Mouse (Mus musculus): ENCODE data around the gene Erbb2. TPM values are rescaled to one million over a fixed set of nuclear protein-coding genes. Genes with fewer than 3 reads are reported as not detected.

Erbb2 gene
- polyA plus RNA-seq, 1 experiment from 2014 or later = 1.2 TPM

- no peak for ATAC-seq
- peaks cover 24% of the 10 kb centered on the region for H3K27me3 ChIP-seq (ENCODE audit: insufficient read depth, low read length)
- TF ChIP-seq CTCF (IDR thresholded peaks at IDR 0.05; ENCODE audit: low read depth) (no peak), EP300 (IDR thresholded peaks at IDR 0.05; ENCODE audit: low read depth) (no peak)
- H3K4me1 ChIP-seq (ENCODE audit: insufficient read depth) = no peaks in the 10 kb centered on the region
- no peak for DNase-seq
- no peak within 1 kb of the TSS for H3K4me2 ChIP-seq (ENCODE audit: low read depth, low read length)
- H3K9ac ChIP-seq (replicated peaks) = no peak within 1 kb of the TSS
- no peak within 1 kb of the TSS for H3K4me3 ChIP-seq (ENCODE audit: low read depth, low read length)
- 59% methylated on average over 14 of the region's 14 CpGs for WGBS (ENCODE audit: insufficient replicate concordance)
- H3K27ac ChIP-seq (ENCODE audit: low read depth) = no peak within 1 kb of the TSS
- H3K9me3 ChIP-seq (ENCODE audit: low read length) = no peaks in the 10 kb centered on the region
- peaks cover 15% of the 10 kb centered on the region for H3K36me3 ChIP-seq (replicated peaks; ENCODE audit: insufficient read depth, low read length)
These were observed 28.8 kb upstream of the Erbb2 start, which contains the start of gene Tcap for GRCm38 (mm10) chr11:98383261-98384030. Gene Tcap (plus strand): TSS chr11:98383811.

DNA sequence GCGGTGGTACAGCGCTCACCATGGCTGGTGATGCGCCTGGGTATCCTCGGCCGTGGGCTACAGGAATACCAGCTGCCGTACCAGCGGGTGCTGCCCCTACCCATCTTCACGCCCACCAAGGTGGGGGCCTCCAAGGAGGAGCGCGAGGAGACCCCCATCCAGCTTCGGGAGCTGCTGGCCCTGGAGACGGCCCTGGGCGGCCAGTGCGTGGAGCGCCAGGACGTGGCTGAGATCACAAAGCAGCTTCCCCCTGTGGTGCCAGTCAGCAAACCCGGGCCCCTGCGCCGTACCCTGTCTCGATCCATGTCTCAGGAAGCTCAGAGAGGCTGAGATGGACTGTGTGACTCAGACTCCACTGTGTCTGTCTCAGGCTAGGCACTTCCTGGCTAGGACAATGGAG, 28.1 kb upstream of the Erbb2 start:
- no peaks in the 10 kb centered on the region for H3K4me1 ChIP-seq (ENCODE audit: insufficient read depth)
- DNase-seq = no peak
- H3K9ac ChIP-seq (replicated peaks) = no peak overlapping the region
- 66% methylated on average over 19 of the region's 20 CpGs for WGBS (ENCODE audit: insufficient replicate concordance)
- no peak overlapping the region for H3K4me3 ChIP-seq (ENCODE audit: low read depth, low read length)
- no peak for ATAC-seq
- no peak for TF ChIP-seq CTCF (IDR thresholded peaks at IDR 0.05; ENCODE audit: low read depth)
- TF ChIP-seq EP300 (IDR thresholded peaks at IDR 0.05; ENCODE audit: low read depth) = no peak
- H3K36me3 ChIP-seq (replicated peaks; ENCODE audit: insufficient read depth, low read length) = peaks cover 10% of the 10 kb centered on the region
- H3K4me2 ChIP-seq (ENCODE audit: low read depth, low read length) = no peak overlapping the region
- H3K27ac ChIP-seq (ENCODE audit: low read depth) = no peak overlapping the region
- no peaks in the 10 kb centered on the region for H3K9me3 ChIP-seq (ENCODE audit: low read length)
- peaks cover 25% of the 10 kb centered on the region for H3K27me3 ChIP-seq (ENCODE audit: insufficient read depth, low read length)

GRCm38 (mm10) chr11:98384721-98385637, 27.3 kb upstream of the Erbb2 start:
- Histone ChIP-seq H3K4me2 (ENCODE audit: low read depth, low read length) (no peak overlapping the region), H3K27me3 (ENCODE audit: insufficient read depth, low read length) (peaks cover 27% of the 10 kb centered on the region), H3K4me1 (ENCODE audit: insufficient read depth) (no peaks in the 10 kb centered on the region), H3K9me3 (ENCODE audit: low read length) (no peaks in the 10 kb centered on the region), H3K36me3 (replicated peaks; ENCODE audit: insufficient read depth, low read length) (peaks cover 6% of the 10 kb centered on the region), H3K4me3 (ENCODE audit: low read depth, low read length) (no peak overlapping the region), H3K9ac (replicated peaks) (no peak overlapping the region), H3K27ac (ENCODE audit: low read depth) (no peak overlapping the region)
- TF ChIP-seq CTCF (IDR thresholded peaks at IDR 0.05; ENCODE audit: low read depth) (no peak), EP300 (IDR thresholded peaks at IDR 0.05; ENCODE audit: low read depth) (no peak)
- ATAC-seq = peak; percentile 35; the same call in 1 of the 2 replicates
- DNase-seq = no peak
- WGBS (ENCODE audit: insufficient replicate concordance) = 54% methylated on average over 8 of the region's 8 CpGs

DNA sequence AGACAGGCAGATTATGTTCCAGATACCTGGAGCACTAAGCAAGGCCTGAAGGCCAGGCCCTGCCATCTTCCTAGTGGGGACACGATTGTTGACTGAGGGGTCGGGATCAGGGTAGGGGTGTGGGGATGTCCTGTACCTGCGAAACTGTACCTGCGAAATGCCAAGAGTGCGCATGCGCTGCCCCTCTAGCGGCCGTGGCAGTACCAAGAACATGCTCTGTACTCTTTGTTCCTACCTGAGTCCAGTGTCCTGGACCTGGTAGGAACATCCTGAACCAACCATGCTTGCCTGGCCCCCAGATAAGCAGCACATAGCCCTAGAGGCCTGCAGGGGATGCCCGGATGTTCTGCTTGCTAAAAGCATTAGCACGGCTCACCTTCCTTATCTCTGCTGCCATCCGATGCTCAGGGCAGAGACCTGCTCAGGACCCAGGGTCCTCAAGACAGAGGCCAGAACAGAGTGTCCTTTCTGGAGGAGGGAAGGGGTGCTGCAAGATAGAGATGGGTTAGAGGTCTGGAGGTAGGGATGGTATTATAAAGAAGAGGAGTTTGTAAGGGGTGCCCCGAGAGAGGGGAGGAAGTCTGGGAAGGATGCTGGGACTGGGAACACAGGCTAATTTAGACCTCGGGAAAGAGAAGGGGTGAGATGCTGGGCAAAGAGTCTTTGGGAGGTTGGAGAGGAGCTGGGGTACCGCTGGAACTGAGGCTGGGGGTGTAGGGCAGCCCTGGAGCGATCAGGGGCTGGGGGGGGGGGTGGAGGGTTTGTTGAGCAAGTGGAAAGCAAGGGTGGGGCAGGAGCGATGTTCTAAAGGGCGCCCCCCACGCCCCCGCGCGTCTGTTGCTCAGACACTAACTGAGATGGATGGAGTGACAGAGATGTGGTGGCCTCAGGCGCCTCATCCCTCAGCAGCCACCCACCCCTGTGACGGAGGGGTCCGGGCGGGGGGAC, 26.4 kb upstream of the Erbb2 start, which contains the start of gene Pnmt:
Pnmt (plus strand) TSS at position 813 of the 948 bp plus-strand sequence.
- H3K36me3 ChIP-seq (replicated peaks; ENCODE audit: insufficient read depth, low read length) = no peaks in the 10 kb centered on the region; the same call in 1 of the 2 replicates
- TF ChIP-seq EP300 (IDR thresholded peaks at IDR 0.05; ENCODE audit: low read depth) = no peak
- no peak for TF ChIP-seq CTCF (IDR thresholded peaks at IDR 0.05; ENCODE audit: low read depth)
- no peak within 1 kb of the TSS for H3K9ac ChIP-seq (replicated peaks)
- no peaks in the 10 kb centered on the region for H3K9me3 ChIP-seq (ENCODE audit: low read length)
- no peak within 1 kb of the TSS for H3K4me2 ChIP-seq (ENCODE audit: low read depth, low read length)
- H3K27me3 ChIP-seq (ENCODE audit: insufficient read depth, low read length) = peaks cover 29% of the 10 kb centered on the region
- no peak within 1 kb of the TSS for H3K4me3 ChIP-seq (ENCODE audit: low read depth, low read length)
- no peak for DNase-seq
- no peaks in the 10 kb centered on the region for H3K4me1 ChIP-seq (ENCODE audit: insufficient read depth)
- no peak within 1 kb of the TSS for H3K27ac ChIP-seq (ENCODE audit: low read depth)
- 46% methylated on average over 25 of the region's 25 CpGs for WGBS (ENCODE audit: insufficient replicate concordance)
- ATAC-seq = no peak

GRCm38 (mm10) chr11:98386596-98386995, 25.7 kb upstream of the Erbb2 start:
- no peak overlapping the region for H3K4me3 ChIP-seq (ENCODE audit: low read depth, low read length)
- TF ChIP-seq CTCF (IDR thresholded peaks at IDR 0.05; ENCODE audit: low read depth) (no peak), EP300 (IDR thresholded peaks at IDR 0.05; ENCODE audit: low read depth) (no peak)
- peaks cover 29% of the 10 kb centered on the region for H3K27me3 ChIP-seq (ENCODE audit: insufficient read depth, low read length)
- no peak overlapping the region for H3K27ac ChIP-seq (ENCODE audit: low read depth)
- H3K4me1 ChIP-seq (ENCODE audit: insufficient read depth) = no peaks in the 10 kb centered on the region
- H3K36me3 ChIP-seq (replicated peaks; ENCODE audit: insufficient read depth, low read length) = no peaks in the 10 kb centered on the region
- no peak for ATAC-seq
- H3K9me3 ChIP-seq (ENCODE audit: low read length) = no peaks in the 10 kb centered on the region
- no peak overlapping the region for H3K4me2 ChIP-seq (ENCODE audit: low read depth, low read length)
- WGBS (ENCODE audit: insufficient replicate concordance) = 18% methylated on average over 24 of the region's 24 CpGs
- H3K9ac ChIP-seq (replicated peaks) = no peak overlapping the region
- no peak for DNase-seq

All from liver, postnatal 0 days (tissue).